Mouse (Mus musculus) retina, postnatal 7 days (tissue): ENCODE measurements around the gene Ap3s2.

Source experiments
- DNase-seq: peaks from one replicate; pipeline ENCODE4 v3.0.0-alpha.2; 2012; ENCODE audit warnings: low read depth, low spot score

Gene Ap3s2

DNA sequence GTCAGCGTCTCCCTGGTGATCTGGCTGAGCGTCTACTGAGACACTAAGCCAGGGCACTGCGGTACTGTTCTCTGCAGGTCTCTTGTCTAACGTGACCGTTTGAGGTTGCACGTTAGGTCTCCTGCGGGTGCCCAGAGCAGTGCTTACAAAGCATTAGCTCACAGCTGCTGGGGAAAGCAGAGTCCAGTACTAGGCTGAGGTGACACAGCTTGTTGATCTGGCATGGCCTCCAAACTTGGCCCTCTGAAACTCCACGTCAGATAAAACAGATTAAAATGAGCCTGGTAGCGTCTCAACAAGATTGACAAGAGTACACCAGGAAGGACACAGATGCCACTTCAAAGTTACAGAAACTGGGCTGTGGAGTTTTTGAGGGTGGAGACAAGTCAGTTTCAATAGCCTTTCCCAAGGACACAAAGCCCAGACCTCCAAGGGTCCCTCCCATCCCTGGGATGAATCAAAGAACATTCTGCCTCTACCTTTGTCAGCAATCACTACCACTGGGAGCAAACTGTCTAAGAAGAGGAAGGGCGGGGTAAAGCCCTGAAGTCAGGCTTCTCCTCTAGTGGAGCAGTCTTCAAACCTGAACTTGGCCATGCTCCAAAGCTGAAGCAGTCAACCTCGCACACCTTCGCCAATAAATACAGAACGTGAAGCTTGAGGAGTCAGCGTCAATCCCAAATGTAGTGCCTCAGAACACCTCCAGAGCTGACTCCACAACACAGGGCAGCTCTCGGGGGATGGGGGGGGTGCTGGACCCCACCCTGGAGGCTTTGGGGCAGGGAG lies 29.8 kb downstream of the Ap3s2 start:
- no peak for DNase-seq

DNA sequence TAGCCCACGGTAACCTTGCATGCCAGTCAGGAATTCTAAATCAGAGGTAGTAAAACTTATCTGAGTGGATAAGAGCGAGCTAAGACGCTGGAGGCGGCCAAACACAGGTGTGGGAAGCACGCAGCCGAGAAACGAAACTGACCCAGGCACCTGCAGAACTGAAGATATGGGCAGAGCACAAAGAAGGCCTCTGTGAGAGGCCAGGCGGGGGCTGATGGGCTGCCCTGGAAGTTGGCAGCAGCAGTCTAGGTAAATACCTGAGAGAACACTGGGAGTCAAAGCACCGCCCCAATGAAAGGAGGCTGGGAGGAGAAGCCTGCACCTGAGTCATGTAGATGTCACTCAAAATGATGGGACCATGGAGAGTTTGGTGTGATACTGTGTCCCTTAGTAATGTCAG lies 31.8 kb downstream of the Ap3s2 start:
- no peak for DNase-seq

DNA sequence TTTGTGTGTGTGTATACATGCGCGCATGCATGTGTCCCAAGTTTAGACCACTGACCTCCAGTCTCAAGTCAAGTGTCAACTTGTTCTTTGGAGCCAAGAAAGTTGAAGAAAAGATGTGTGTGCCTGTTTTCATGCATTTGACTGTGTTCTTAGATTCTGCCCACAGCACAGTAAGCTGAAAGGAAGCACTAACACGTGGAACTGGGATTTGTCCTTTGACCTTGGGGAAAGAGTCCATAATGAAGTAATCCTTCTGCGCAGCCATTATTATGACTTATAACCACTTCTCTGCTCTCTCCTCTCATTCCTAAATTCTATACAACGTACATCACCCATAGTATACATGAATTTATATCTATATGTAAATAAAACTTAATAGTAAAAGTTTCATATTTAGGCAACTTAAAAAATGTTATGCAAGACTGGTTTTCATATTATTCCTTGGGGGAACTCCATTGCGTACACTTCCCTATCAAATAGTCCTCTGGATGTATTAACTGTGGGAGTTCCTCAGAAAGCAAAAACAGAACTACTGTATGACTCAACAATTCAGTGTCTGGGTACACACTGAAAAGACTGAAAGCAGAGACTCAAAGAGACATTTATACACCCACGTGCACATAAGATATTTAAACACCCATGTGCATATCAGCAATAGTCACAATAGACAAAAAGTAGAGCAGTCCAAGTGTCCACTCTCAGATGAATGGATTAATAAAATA lies 36.7 kb downstream of the Ap3s2 start:
- DNase-seq: no peak

DNA sequence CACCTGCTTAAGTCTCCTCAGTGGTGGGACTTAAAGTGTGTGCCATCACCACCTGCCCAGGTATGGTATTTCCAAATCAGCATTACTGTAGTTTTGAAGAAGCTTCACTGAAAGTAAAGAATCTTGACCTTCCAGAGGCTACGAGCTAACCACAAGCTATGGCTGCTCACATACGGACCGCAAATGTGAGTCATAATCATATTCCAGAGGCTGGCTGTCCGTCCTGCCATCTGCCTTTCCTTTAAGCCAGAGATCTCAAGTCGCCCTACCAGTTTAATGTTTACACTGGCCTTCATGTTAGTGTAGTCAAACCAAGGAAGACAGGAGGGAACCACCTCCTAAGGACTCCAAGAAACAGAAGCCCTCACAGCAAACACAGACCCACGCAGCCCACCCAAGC lies 38.5 kb downstream of the Ap3s2 start:
- no peak for DNase-seq

DNA sequence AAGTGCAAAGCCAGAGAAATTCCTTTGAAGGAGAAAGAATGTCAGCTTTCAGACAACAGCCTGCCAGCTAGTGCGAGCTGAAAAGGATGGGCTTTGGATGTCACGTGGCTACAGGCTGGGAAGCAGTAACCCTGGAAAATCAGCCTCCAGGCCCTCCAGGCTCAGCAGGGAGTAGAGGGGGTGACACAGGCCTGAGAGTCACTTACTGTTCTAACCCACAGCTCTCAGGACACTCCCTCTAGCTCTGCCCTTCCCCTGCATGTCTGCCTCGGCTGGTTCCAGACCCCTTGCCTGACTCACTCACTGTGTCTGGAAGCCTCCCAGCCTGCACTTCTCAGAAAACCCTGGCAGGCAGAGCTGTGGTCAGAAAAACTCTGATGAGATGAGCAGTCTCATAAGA lies 39.5 kb downstream of the Ap3s2 start:
- no peak for DNase-seq

DNA sequence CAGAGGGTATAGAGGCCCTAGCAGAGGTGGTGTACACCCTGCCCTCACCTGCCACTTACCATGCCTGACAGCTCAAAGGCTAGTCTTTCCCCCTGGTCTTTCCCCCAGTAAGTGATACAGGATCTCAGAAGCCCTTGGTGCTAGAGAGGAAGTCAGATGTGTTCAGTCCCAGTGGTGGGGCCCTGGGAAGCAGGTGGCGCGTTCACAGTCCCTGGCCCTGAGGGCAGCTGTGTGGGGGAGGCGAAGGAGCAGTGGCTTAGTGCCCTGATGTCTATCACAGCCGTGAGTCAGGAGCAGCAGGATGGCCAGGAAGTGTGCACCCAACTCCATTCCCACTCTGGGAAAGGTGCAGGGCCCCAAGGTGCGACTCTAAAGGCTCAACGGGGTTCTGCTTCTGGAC lies 40.4 kb downstream of the Ap3s2 start:
- no peak for DNase-seq

DNA sequence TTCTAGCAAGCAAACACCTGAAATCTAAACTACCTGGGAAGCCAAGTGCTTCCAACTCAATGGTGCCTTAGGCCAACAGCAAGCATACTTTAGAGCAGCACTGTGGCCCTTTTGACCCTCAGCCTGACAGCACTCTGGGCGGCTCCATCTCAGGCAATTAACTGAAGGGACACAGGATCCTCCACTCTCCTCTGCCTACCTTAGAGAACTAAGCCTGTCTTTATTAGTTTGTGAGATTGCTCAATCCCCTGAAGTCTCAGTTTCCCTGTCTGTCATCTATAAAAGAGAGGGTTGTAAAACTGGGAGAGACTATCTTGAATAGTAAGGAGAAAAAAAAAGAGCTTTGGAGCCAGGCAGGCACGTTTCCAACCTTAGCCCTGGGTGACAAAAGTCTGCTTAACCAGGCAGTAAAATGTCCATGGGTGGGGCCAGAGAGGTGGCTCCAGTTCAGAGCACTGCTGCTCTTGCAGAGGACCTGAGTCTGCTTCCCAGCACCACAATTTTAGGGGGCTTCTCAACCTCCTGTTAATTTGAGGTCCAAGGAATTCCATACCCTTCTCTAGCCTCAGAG lies 41.9 kb downstream of the Ap3s2 start:
- DNase-seq: no peak

DNA sequence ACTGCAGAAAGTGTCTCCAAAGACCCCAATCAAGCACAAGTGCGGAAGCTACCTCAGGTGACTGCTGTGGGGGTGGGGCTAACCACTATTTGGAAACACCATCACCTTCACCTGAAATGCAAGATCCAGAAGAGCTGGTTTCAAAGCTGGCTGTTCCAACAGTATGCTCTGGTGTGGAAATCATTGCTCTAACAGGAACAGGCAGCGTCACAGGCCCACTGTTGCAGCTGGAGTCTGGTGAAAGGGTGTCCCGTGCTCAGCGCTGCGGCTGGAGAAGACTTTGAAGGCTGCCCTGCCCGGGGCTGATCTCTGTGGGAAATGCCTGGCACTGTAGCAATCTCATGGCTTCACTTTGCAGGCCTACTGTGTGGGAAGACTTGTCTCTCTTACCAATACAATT lies 47.0 kb downstream of the Ap3s2 start:
- DNase-seq: no peak

DNA sequence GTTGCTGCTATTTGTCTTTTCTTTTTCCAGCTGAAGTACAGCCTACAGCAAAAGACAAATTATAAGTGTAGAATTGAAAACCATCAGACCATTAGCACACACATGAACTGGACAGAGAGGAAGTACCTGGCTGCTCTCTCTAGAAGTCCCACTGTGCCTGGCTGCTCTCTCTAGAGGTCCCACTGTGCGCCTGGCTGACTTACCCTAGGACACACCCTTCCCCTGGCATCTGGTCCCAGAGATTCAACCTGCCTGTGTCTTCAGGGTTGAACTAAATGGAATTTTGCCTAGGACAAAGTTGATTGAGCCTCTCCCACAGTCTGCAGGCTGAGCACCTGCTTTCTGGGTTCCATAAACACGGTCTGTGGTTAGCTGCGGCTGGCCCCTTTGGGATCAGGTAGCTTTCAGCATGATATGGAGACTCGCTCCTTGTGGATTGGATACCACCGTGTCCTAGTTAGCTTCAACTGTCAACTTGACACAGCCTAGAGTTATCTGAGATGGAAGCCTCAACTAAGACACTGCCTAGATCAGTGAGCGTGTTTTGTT lies 48.6 kb downstream of the Ap3s2 start:
- no peak for DNase-seq

DNA sequence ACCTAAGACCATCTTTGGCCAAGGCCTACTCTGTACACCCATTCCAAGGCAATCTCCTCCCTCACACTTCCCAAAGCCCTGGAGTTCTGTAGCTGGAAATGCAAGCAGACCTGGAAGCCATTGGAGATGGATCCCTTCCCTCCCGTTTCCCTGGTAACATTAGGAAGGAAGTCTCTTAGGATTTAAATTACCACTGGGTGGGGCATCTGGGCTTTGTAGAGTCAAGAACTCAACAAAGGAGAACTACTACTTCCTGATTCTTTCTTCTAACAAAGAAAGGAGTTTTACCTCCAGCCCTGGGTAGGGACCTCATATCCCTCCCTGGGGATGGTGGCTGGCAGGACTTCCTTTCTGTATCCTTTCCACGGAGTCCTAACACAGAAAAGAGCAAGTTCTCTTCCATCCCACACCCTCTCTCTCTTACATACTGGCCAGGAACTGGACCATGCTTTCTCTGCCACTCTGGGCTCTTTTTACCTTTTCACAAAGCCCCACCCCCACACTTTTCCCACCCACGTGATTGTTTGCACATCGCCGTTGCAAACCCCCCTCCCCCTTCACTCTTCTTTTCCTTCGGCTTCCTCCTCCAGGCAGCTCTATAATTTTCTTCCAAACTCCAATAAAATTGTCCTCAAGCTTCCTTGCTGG lies 51.3 kb downstream of the Ap3s2 start:
- DNase-seq: no peak

DNA sequence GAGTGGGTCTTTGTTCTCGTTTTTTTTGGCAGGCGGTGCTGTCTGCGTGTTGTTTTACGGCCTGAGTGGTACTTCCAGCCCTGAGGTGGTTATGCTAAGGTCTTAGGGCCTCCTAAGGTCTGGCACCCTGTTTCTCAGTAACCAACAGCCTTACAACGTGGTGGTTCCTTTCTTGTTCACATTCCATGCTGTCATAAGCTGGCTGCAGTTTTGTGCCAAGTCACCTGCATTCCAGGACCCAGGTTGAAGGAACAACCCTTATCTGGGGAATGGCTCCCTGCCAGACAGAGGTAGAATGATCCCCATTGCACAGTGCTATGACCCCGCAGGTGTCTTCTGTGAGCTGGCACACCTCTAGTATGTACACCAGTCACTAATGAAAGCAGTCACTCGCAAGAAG lies 52.0 kb downstream of the Ap3s2 start:
- no peak for DNase-seq

DNA sequence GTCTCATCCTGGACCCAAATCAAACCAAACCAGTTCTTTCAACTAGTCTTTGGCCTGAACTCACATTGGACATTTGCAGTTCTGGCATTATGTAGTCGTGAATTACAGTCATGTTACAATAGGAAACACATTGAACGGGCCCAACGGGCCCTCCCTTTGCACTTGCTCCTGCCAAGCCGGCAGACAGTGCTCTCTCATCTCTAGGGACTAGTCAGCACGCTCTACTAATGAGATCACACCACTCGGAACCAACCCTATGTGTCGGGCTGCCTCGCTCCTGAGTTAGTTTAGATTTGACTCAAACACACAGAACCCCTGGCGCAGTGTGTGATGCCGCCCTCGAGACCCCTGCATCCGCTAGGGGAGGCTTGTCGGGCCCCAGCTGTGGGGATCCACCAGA lies 52.6 kb downstream of the Ap3s2 start:
- DNase-seq: no peak

DNA sequence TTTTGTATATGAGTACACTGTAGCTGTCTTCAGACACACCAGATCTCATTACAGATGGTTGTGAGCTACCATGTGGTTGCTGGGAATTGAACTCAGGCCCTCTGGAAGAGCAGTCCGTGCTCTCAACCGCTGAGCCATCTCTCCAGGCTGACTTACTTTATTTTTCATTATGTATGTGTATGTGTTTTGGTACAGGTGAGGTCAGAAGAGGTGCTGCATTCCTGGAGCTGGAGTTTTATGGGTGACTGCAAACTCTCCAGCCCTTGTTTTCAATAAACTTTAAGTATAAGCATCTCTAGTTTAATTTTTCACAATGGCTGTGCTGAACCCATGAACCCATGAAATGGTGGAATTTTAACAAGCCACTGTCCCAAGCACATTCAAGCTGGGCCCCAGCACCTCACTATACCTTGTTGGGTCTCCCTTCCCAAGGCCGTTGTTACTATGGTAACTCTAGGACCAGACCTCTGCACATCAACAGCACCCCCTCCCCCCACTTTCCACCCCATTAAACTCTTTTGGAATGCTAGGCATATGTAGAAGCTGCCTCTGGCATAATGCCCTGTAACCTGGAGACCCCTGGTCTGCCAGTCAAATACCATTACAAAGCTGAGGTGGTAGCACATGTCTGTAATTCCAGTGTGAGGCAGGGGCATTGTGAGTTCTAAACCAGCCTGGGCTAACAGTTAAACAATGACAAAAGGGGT lies 54.0 kb downstream of the Ap3s2 start:
- no peak for DNase-seq

DNA sequence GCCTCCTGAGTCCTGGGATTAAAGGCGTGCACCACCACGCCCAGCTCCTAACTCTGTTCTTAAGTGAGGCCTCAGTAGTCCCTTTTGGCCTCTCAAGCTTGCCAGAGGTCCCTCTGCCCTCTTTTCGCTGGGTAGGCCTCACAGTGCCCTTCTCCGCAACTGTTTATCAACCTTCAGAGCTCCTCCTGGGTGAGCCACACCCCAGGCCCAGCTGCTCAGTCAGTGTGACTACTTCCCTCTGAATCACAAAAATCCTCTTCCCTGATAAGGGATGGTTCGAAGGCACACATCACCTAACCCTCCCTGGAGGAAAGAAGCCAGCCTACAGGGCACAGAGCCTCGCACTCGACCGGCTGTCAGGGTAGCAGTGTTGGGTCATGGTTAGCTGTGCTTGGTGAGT lies 58.7 kb downstream of the Ap3s2 start:
- DNase-seq: no peak

DNA sequence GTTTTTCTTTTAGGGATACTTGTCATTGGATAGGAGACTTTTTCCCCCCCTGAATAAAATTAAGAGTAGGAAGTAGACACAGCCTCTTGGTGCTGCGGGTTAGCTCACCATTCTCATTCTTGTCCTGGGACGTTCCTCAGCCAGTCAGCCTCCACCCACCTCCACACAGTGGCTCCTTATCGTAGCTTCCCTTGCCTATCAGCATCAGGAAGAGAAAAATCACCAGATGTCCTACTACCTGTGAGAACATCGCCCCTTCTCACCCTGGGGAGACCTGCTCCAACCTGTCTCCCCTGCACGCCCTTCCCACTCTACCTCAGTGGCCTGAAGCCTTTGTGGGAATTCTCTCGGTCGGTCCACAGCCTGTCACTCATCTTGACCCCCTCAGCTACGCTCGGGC lies 59.6 kb downstream of the Ap3s2 start, which contains the start of gene Anpep:
TSS of gene Anpep (minus strand) at position 249 of the 400 bp plus-strand sequence.
- no peak for DNase-seq

DNA sequence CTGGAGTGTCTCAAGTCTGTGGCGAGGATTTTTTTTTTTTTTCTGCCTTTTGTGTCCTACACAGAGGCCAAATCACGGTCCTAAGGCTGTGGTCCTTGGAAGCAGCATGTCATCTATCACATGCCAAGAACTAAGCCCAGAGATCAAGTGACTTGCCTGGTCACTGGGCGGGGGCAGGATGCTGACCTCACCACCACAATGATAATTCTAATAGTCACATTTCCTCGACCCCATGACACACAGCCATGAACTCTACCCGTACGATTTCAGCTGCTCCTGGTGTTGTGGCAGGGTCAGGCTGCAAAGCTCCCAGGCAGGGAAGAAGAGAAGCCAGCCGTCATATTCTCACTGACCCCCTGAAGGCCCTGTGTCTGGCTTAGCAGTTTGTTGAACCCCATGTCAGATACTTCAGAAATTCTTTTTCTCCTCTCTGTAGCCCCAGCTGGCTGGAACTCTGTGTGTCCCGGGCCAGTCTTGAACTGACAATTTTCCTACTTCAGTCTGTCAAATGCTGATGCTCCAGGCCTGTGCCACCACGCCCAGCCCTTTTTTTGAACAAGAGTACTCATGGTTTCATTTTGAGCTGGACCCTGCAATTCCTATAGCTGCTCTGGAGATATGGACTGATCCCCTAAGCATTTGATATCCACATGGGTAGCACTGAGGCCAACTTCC lies 61.4 kb downstream of the Ap3s2 start:
- DNase-seq: no peak

DNA sequence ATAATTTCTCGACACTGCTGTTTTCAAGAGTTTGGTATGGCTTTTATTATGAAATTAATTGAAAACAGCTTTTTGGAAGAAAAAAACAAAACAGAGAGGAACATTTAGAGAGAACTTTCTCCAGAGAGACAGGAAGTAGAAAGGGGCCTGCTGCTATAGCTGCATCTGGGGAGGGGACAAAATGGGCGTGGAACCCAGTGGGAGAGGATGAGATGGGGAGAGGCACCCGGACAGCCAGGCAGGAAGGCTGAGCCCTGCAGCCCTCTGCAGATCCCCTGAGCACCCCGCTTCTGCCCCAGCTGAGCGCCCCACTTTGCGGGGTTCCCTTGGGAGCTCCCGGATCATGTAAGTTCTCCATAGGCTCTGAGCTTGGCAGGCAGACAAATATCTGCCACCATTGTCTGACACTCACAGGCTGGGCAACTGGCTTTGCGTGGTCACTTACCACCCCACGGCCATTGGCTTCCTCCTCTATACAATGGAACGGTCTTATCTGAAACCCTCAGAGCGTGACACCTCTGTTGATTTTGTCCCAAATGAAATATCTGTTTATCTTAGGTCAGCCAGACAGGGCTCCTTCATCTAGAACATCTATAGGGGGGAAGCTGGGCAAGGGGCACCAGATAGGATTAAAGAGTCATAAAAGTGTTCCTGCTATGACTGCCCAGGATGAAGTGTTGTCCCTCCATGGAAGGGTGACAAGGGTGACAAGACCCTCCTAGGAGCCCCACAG lies 62.1 kb downstream of the Ap3s2 start:
- no peak for DNase-seq

DNA sequence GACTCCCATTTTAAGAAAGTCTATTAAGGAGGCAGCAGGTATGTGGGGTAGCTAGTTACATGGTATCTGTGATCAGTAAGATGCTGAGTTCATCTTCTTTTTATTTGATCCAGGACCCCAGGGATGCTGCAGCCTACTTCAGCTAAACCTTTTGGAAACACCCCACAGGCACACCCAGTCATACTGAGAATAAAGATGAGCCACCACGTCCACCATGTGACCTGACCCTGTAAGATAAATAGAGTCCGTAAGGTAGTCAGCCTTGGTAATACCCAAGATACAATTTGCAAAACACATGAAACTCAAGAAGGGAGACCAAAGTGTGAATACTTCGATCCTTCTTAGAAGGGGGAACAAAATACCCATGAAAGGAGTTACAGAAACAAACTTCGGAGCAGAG lies 64.1 kb downstream of the Ap3s2 start:
- DNase-seq: no peak

DNA sequence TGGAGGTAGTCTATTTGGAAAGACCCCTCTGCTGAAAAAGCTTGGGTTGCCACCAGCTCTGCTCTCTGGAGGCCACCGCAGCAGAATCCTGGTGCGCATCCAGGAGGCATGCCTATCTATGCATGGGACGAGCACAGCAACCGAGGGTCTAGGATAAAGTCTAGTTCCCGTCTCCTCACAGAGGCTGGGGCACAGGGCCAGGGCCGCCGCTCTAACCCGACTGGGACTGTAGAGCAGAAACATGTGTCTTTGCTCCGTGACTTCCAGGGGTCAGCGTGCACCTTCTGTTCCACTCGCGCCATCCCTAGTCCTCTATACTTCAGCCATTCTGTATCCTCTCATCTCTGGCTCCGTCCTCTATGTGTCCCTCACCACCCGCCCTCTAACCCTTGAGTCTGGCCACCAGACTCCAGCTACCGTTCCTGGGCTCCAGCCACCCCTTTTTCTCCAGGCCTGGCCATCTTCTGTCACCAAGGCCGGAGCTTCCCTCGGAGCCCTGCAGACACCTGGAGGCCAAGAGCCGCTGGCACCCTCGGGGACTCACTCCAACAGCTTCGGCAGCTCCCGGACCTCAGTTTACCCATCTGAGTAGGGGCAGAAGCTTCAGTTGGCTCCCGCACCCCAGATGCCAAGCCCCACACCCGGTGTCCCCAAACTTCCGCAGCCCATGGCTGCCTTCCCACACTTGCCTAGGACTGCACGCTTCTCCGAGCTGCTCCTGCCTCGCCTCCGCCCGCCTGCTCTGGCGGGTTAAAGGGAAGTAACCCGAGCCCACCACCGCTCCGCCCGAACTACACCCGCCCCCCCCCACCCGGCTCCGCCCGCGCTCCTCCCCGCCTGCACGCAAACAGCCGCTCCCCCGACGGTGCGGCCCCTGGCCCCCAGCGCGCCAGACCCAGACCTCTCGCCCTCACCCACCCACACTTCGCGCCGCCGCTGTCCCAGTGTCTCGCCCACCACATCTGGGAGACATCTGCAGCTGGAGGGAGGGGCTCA lies 72.7 kb downstream of the Ap3s2 start:
- DNase-seq: no peak
